Mouse (Mus musculus): ENCODE data around the gene Dgkg. TPM values are rescaled to one million over a fixed set of nuclear protein-coding genes. Genes with fewer than 3 reads are reported as not detected.

Gene Dgkg
- polyA plus RNA-seq, 1 experiment from 2014 or later = 0.08 TPM

- no peaks in the 10 kb centered on the region for H3K36me3 ChIP-seq
- no peak overlapping the region for H3K27ac ChIP-seq
- WGBS = 59% methylated on average over 2 of the region's 2 CpGs
- no peak overlapping the region for H3K4me2 ChIP-seq (replicated peaks)
- H3K4me3 ChIP-seq = no peak overlapping the region
- no peak overlapping the region for H3K9ac ChIP-seq
- no peaks in the 10 kb centered on the region for H3K27me3 ChIP-seq
- no peaks in the 10 kb centered on the region for H3K9me3 ChIP-seq
- H3K4me1 ChIP-seq = peaks cover 10% of the 10 kb centered on the region
- no peak for ATAC-seq (ENCODE audit: low FRiP score, low read depth)
Observed at GRCm38 (mm10) chr16:22583401-22583800, 73.6 kb downstream of the Dgkg start.

DNA sequence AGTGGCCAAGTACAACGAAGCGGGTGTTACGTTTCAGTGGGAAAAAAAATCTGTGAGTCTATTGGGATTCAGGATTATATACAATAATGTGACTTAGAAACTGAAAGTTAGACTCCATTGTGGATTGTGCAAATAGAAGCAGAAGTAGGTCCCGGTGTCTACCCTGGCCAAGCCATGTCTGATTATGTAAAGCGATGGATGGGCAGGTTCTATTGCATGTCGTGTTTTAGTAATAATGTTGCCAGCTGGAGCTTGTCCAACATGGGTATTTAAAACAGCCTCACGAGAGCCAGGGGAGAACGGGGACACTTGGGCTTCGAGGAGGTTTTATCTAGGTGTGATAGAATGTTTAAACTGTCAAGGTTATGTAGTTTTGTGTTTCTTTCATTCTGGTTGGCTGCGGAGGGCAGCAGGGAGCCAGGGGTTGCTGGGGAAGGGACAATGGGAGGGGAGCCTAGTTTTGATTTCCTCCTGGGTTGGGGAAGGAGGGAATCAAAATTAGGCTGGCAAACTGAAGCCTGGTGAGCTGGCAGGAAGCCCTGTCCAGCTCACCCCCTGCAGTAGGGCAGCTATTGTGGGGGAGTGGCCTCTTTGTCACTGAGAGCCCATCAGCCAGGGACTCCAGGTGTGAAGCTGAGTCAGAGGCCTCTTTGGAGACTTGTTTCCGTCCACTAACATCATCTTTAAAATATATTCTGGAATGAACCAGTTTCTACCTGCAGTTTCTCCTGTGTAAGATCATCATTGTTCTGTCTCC is 74.7 kb downstream of the Dgkg start:
- ATAC-seq (ENCODE audit: low FRiP score, low read depth) = no peak
- Histone ChIP-seq H3K27me3 (no peaks in the 10 kb centered on the region), H3K4me2 (replicated peaks) (no peak overlapping the region)

DNA sequence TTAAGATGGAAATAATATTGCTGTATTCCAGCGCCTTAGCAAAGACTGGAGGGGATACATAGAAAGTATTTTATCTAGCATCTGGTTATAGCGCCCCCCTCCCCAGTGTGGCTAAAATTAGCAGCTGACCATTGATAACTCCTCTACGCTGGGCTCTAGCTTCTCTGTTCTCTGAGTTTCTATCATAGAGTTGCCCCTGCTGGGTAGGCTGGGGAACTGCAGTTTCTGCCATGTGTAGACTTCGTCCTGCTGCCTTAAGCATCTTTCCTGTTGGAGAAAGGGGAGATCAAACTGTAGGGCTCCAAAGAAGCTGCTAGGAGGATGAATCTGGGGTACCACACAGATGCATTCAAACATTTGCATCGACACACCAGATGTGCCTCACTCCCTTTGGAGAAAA is 76.9 kb downstream of the Dgkg start:
- H3K36me3 ChIP-seq = no peaks in the 10 kb centered on the region
- WGBS = 45% methylated on average over 5 of the region's 5 CpGs
- H3K4me3 ChIP-seq = no peak overlapping the region
- no peaks in the 10 kb centered on the region for H3K9me3 ChIP-seq
- H3K27ac ChIP-seq = no peak overlapping the region
- H3K4me2 ChIP-seq (replicated peaks) = no peak overlapping the region
- H3K27me3 ChIP-seq = no peaks in the 10 kb centered on the region
- H3K9ac ChIP-seq = no peak overlapping the region
- peaks cover 12% of the 10 kb centered on the region for H3K4me1 ChIP-seq
- no peak for ATAC-seq (ENCODE audit: low FRiP score, low read depth)

More for the DNA sequence above, 74.7 kb downstream of the Dgkg start:
- Histone ChIP-seq H3K4me3 (no peak overlapping the region), H3K36me3 (no peaks in the 10 kb centered on the region), H3K9ac (no peak overlapping the region), H3K4me1 (peaks cover 10% of the 10 kb centered on the region), H3K27ac (no peak overlapping the region), H3K9me3 (no peaks in the 10 kb centered on the region)
- WGBS = 54% methylated on average over 11 of the region's 11 CpGs

GRCm38 (mm10) chr16:22578883-22579282 is 78.1 kb downstream of the Dgkg start:
- WGBS = 81% methylated on average over 10 of the region's 10 CpGs
- no peaks in the 10 kb centered on the region for H3K9me3 ChIP-seq
- H3K36me3 ChIP-seq = no peaks in the 10 kb centered on the region
- 0 out of 2 replicates have a peak, but pooled peaks cover 2% of the 10 kb centered on the region for H3K27me3 ChIP-seq
- no peak overlapping the region for H3K4me2 ChIP-seq (replicated peaks)
- H3K9ac ChIP-seq = no peak overlapping the region
- peaks cover 12% of the 10 kb centered on the region for H3K4me1 ChIP-seq
- H3K4me3 ChIP-seq = no peak overlapping the region
- H3K27ac ChIP-seq = no peak overlapping the region
- ATAC-seq (ENCODE audit: low FRiP score, low read depth) = no peak

- no peaks in the 10 kb centered on the region for H3K36me3 ChIP-seq
- H3K9me3 ChIP-seq = no peaks in the 10 kb centered on the region
- H3K4me2 ChIP-seq (replicated peaks) = no peak overlapping the region
- H3K4me1 ChIP-seq = peaks cover 12% of the 10 kb centered on the region
- WGBS = 44% methylated on average over 8 of the region's 8 CpGs
- no peak for ATAC-seq (ENCODE audit: low FRiP score, low read depth)
- no peak overlapping the region for H3K4me3 ChIP-seq
- H3K27ac ChIP-seq = no peak overlapping the region
- H3K9ac ChIP-seq = no peak overlapping the region
- H3K27me3 ChIP-seq = peaks cover 10% of the 10 kb centered on the region
Observed at GRCm38 (mm10) chr16:22577656-22578055, 79.4 kb downstream of the Dgkg start.

DNA sequence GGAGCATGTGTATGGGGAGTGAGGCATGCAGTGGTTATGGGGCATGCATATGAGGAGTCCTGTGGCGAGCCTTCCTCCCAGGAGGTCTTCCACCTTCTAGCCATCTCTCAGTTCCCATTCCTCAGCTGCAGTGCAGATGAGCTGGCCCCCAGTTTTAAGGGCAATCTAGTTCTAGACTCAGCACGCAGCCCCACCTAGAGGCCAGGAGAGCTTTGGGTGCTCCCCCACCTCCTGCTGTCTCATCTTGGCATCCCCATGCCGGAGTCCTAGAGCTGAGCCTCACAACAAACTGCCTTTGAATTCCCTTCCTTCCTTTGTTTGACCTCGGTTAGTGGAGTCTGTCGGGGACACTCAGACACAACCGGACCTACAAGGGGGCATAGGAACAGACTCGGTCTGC is 82.9 kb downstream of the Dgkg start:
- Histone ChIP-seq H3K27me3 (peaks cover 23% of the 10 kb centered on the region), H3K36me3 (no peaks in the 10 kb centered on the region), H3K4me1 (0 out of 2 replicates have a peak, but pooled peaks cover 2% of the 10 kb centered on the region), H3K9ac (no peak overlapping the region), H3K4me3 (no peak overlapping the region), H3K9me3 (no peaks in the 10 kb centered on the region), H3K4me2 (replicated peaks) (no peak overlapping the region), H3K27ac (no peak overlapping the region)
- no peak for ATAC-seq (ENCODE audit: low FRiP score, low read depth)
- WGBS = 76% methylated on average over 7 of the region's 7 CpGs

DNA sequence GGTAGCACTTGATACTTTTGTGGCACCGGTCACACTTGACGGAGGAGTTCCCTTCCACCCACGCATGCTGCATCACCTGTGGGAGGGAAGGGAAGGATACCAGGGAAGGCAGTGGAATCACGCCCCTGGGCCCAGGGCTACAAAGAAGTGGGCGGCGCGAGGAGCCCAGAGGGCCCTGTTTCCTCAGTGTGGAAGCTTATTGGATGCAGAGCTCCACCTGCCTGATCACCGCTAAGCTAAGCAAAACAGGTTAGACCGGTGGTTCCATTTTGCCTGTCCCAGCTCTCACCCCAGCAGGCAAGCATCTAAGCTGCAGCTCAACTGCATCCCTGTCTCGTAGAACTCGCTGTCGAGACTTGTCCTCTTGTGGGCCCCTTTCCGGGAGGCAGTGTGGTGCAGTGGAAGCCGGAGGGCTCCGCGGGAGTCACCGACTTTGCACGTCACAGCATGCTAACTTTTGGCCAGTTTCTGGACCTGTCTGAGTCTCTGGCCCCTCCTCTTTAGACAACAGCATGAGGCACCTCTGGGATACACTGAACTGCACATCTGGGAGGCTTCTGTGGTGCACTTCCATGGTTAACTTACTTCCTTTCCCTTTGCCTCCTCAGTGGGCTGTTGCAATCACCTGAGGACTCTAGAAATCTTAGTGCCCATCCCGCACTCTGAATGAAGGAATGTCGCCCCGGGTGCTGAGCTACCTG is 84.2 kb downstream of the Dgkg start:
- Histone ChIP-seq H3K9ac (no peak overlapping the region), H3K4me2 (replicated peaks) (peak overlapping the region; percentile 25; the same call in 1 of the 2 replicates), H3K27ac (no peak overlapping the region), H3K4me1 (0 out of 2 replicates have a peak, but pooled peaks cover 2% of the 10 kb centered on the region), H3K36me3 (no peaks in the 10 kb centered on the region), H3K27me3 (peaks cover 23% of the 10 kb centered on the region), H3K9me3 (no peaks in the 10 kb centered on the region), H3K4me3 (no peak overlapping the region)
- 41% methylated on average over 21 of the region's 21 CpGs for WGBS
- ATAC-seq (ENCODE audit: low FRiP score, low read depth) = peak; percentile 24; the same call in 1 of the 2 replicates

DNA sequence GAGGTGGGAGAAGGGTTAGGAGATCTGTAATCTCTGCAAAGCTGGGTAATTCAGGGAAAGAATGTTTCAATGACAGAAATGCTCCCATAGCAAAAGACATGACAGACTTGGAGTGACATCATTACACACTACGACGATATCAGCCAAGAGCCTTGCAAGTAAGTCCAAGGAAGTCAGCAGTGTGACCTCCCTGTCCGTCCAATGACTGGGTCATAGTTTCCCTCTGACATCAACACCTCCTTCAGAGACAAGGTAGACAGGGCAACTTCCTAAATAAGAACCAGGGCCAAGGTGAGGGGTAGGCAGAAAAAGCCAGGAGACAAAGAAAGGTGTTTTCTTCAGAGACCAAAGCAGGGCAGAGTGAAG is 92.1 kb downstream of the Dgkg start:
- 77% methylated on average over 3 of the region's 3 CpGs for WGBS
- ATAC-seq (ENCODE audit: low FRiP score, low read depth) = no peak
- Histone ChIP-seq H3K9ac (no peak overlapping the region), H3K36me3 (no peaks in the 10 kb centered on the region), H3K27me3 (no peaks in the 10 kb centered on the region), H3K4me1 (no peaks in the 10 kb centered on the region), H3K4me2 (replicated peaks) (no peak overlapping the region), H3K4me3 (no peak overlapping the region), H3K9me3 (no peaks in the 10 kb centered on the region), H3K27ac (no peak overlapping the region)

GRCm38 (mm10) chr16:22564259-22564906 is 92.6 kb downstream of the Dgkg start:
- no peak for ATAC-seq (ENCODE audit: low FRiP score, low read depth)
- H3K36me3 ChIP-seq = no peaks in the 10 kb centered on the region
- no peak overlapping the region for H3K9ac ChIP-seq
- no peak overlapping the region for H3K4me3 ChIP-seq
- H3K9me3 ChIP-seq = no peaks in the 10 kb centered on the region
- no peak overlapping the region for H3K27ac ChIP-seq
- H3K4me2 ChIP-seq (replicated peaks) = no peak overlapping the region
- H3K4me1 ChIP-seq = no peaks in the 10 kb centered on the region
- no peaks in the 10 kb centered on the region for H3K27me3 ChIP-seq
- WGBS = 56% methylated on average over 14 of the region's 14 CpGs

DNA sequence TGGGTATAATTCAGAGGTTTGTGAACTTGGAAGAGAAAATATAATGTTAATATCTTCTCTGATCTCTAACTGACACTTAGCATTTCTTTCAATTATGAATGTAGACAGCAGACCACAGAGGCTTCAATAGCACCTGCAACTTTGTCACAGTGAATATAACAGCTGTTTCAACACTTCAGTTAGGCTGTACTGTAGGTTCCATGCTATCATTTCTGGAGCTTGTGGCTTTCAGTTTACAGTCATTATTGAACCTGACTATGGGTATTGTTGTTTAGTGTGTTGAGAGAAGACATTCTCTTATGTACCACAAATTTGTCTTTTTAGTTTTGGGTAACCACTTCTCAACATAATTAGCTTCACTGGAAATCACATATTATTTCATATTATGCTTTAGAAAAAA is 93.4 kb downstream of the Dgkg start:
- Histone ChIP-seq H3K27me3 (no peaks in the 10 kb centered on the region), H3K9me3 (no peaks in the 10 kb centered on the region), H3K27ac (no peak overlapping the region), H3K4me3 (no peak overlapping the region), H3K4me2 (replicated peaks) (no peak overlapping the region), H3K4me1 (no peaks in the 10 kb centered on the region), H3K9ac (no peak overlapping the region), H3K36me3 (no peaks in the 10 kb centered on the region)
- no peak for ATAC-seq (ENCODE audit: low FRiP score, low read depth)

GRCm38 (mm10) chr16:22554996-22555395 is 102.0 kb downstream of the Dgkg start:
- Histone ChIP-seq H3K4me3 (no peak overlapping the region), H3K4me1 (peaks cover 10% of the 10 kb centered on the region), H3K27me3 (no peaks in the 10 kb centered on the region), H3K27ac (no peak overlapping the region), H3K9me3 (no peaks in the 10 kb centered on the region), H3K4me2 (replicated peaks) (no peak overlapping the region), H3K36me3 (no peaks in the 10 kb centered on the region), H3K9ac (no peak overlapping the region)
- 39% methylated on average over 2 of the region's 2 CpGs for WGBS
- no peak for ATAC-seq (ENCODE audit: low FRiP score, low read depth)

GRCm38 (mm10) chr16:22552351-22552750 is 104.7 kb downstream of the Dgkg start:
- Histone ChIP-seq H3K9ac (no peak overlapping the region), H3K27ac (no peak overlapping the region), H3K36me3 (no peaks in the 10 kb centered on the region), H3K4me2 (replicated peaks) (no peak overlapping the region), H3K4me3 (no peak overlapping the region), H3K27me3 (no peaks in the 10 kb centered on the region), H3K9me3 (no peaks in the 10 kb centered on the region), H3K4me1 (peaks cover 22% of the 10 kb centered on the region)
- 57% methylated on average over 9 of the region's 9 CpGs for WGBS
- no peak for ATAC-seq (ENCODE audit: low FRiP score, low read depth)
